Mouse (Mus musculus): ENCODE measurements at regions not wholly inside any gene's neighbourhood (a gene's known extent, or its start where the extent isn't known, plus 50 kb on each side); places are given as distances from the start of the nearest gene placed in this dataset.
"Not testable (repeated sequence)": the region's sequence is repeated elsewhere in the genome, so short reads cannot be mapped to it uniquely, and the experiment has no call there.

GRCm38 (mm10) chr15:5817901-5818576, 481.5 kb upstream of the Dab2 start:
- no peak for ATAC-seq (replicated peaks; ENCODE audit: low FRiP score, low TSS enrichment, poor library complexity, severe bottlenecking)

GRCm38 (mm10) chr15:5839963-5840362, 459.6 kb upstream of the Dab2 start:
- no peak for ATAC-seq (replicated peaks; ENCODE audit: low FRiP score, low TSS enrichment, poor library complexity, severe bottlenecking)

GRCm38 (mm10) chr15:5841369-5842149, 458.0 kb upstream of the Dab2 start:
- ATAC-seq (replicated peaks; ENCODE audit: low FRiP score, low TSS enrichment, poor library complexity, severe bottlenecking), result not testable (repeated sequence)

- ATAC-seq (replicated peaks; ENCODE audit: low FRiP score, low TSS enrichment, poor library complexity, severe bottlenecking), result no peak
Observed at GRCm38 (mm10) chr15:5846571-5846970, 453.0 kb upstream of the Dab2 start.

- no peak for ATAC-seq (replicated peaks; ENCODE audit: low FRiP score, low TSS enrichment, poor library complexity, severe bottlenecking)
Observed at GRCm38 (mm10) chr15:5847413-5848100, 452.0 kb upstream of the Dab2 start.

GRCm38 (mm10) chr15:5852523-5852922, 447.1 kb upstream of the Dab2 start:
- no peak for ATAC-seq (replicated peaks; ENCODE audit: low FRiP score, low TSS enrichment, poor library complexity, severe bottlenecking)

GRCm38 (mm10) chr15:5869289-5869688, 430.3 kb upstream of the Dab2 start:
- no peak for ATAC-seq (replicated peaks; ENCODE audit: low FRiP score, low TSS enrichment, poor library complexity, severe bottlenecking)

GRCm38 (mm10) chr15:5869866-5870265, 429.7 kb upstream of the Dab2 start:
- ATAC-seq (replicated peaks; ENCODE audit: low FRiP score, low TSS enrichment, poor library complexity, severe bottlenecking), result no peak

GRCm38 (mm10) chr15:5872042-5872441, 427.5 kb upstream of the Dab2 start:
- no peak for ATAC-seq (replicated peaks; ENCODE audit: low FRiP score, low TSS enrichment, poor library complexity, severe bottlenecking)

GRCm38 (mm10) chr15:5877749-5878148, 421.8 kb upstream of the Dab2 start:
- no peak for ATAC-seq (replicated peaks; ENCODE audit: low FRiP score, low TSS enrichment, poor library complexity, severe bottlenecking)

GRCm38 (mm10) chr15:5891188-5891587, 408.4 kb upstream of the Dab2 start:
- ATAC-seq (replicated peaks; ENCODE audit: low FRiP score, low TSS enrichment, poor library complexity, severe bottlenecking), result no peak

- ATAC-seq (replicated peaks; ENCODE audit: low FRiP score, low TSS enrichment, poor library complexity, severe bottlenecking), result no peak
Observed at GRCm38 (mm10) chr15:5892034-5892433, 407.6 kb upstream of the Dab2 start.

GRCm38 (mm10) chr15:5895688-5896470, 403.7 kb upstream of the Dab2 start:
- ATAC-seq (replicated peaks; ENCODE audit: low FRiP score, low TSS enrichment, poor library complexity, severe bottlenecking), result not testable (repeated sequence)

GRCm38 (mm10) chr15:5915261-5915660, 384.3 kb upstream of the Dab2 start:
- ATAC-seq (replicated peaks; ENCODE audit: low FRiP score, low TSS enrichment, poor library complexity, severe bottlenecking), result no peak

- no peak for ATAC-seq (replicated peaks; ENCODE audit: low FRiP score, low TSS enrichment, poor library complexity, severe bottlenecking)
Observed at GRCm38 (mm10) chr15:5920058-5920457, 379.5 kb upstream of the Dab2 start.

GRCm38 (mm10) chr15:5927768-5928167, 371.8 kb upstream of the Dab2 start:
- no peak for ATAC-seq (replicated peaks; ENCODE audit: low FRiP score, low TSS enrichment, poor library complexity, severe bottlenecking)

- no peak for ATAC-seq (replicated peaks; ENCODE audit: low FRiP score, low TSS enrichment, poor library complexity, severe bottlenecking)
Observed at GRCm38 (mm10) chr15:5933586-5933985, 366.0 kb upstream of the Dab2 start.

- ATAC-seq (replicated peaks; ENCODE audit: low FRiP score, low TSS enrichment, poor library complexity, severe bottlenecking), result no peak
Observed at GRCm38 (mm10) chr15:5940945-5941344, 358.6 kb upstream of the Dab2 start.

- no peak for ATAC-seq (replicated peaks; ENCODE audit: low FRiP score, low TSS enrichment, poor library complexity, severe bottlenecking)
Observed at GRCm38 (mm10) chr15:5946650-5947049, 352.9 kb upstream of the Dab2 start.

GRCm38 (mm10) chr15:5950919-5951318, 348.7 kb upstream of the Dab2 start:
- no peak for ATAC-seq (replicated peaks; ENCODE audit: low FRiP score, low TSS enrichment, poor library complexity, severe bottlenecking)

Measured in megakaryocyte-erythroid progenitor cell, adult 5-6 weeks (primary cell).